In the genomic region with DNA sequence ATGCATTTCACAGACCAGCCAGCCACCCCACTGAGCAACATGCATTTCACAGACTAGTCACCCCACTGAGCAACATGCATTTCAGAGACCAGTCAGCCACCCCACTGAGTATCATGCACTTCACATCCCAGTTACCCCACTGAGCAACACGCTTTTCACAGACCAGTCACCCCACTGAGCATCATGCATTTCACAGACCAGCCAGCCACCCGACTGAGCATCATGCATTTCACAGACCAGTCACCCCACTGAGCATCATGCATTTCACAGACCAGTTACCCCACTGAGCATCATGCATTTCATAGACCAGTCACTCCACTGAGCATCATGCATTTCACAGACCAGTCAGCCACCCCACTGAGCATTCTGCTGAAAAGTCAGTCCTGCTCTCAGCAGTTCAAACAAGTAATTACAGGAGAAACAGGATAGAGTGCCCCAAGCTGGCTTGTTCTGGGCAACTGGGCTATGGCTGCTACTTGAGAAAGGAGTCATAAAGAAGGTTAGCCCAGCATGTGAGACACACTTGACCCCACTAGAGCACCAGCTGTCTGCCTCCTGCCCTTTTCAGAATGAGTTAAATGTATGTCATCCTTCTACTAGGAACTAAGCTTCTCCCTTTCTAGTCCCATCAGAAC, we compare ENCODE assay signal across 26 mouse cellular contexts.
DNase-seq lines count a peak whose midpoint lies in the region; ATAC-seq and TF ChIP-seq lines count a peak whose summit lies in the region.
"Had no signal": no experiment of that assay in that cellular context is flagged by ENCODE, and none has a peak within 500 bp of the region (broad histone marks: within the 10 kb centered on the region; RNA-seq: fewer than 3 reads in every experiment).

No protein-coding gene starts in this region.

- H3K9me3 ChIP-seq in kidney, embryonic 14.5 days (ENCODE audit: control insufficient read depth, low read length) = no peaks in the 10 kb centered on the region
- no peaks in the 10 kb centered on the region for H3K9me3 ChIP-seq in midbrain, embryonic 11.5 days (ENCODE audit: control insufficient read depth, low read length)
- H3K9me3 ChIP-seq in midbrain, embryonic 10.5 days (replicated peaks) = no peaks in the 10 kb centered on the region
- H3K9me3 ChIP-seq: heart, embryonic 13.5 days; limb, embryonic 12.5 days; liver, embryonic 12.5 days; stomach, embryonic 15.5 days had no signal

- H3K27me3 ChIP-seq in kidney, embryonic 14.5 days (ENCODE audit: control insufficient read depth, insufficient read depth, low read length) = no peaks in the 10 kb centered on the region
- no peaks in the 10 kb centered on the region for H3K27me3 ChIP-seq in midbrain, embryonic 11.5 days (ENCODE audit: control insufficient read depth, insufficient read depth, low read length)
- no peaks in the 10 kb centered on the region for H3K27me3 ChIP-seq in midbrain, embryonic 10.5 days (ENCODE audit: low read depth, poor library complexity, severe bottlenecking)
- H3K27me3 ChIP-seq in myocyte (ENCODE audit: control insufficient read depth, insufficient read depth, insufficient read length) = no peaks in the 10 kb centered on the region
- H3K27me3 ChIP-seq: heart, embryonic 13.5 days; limb, embryonic 12.5 days; liver, embryonic 12.5 days; stomach, embryonic 15.5 days had no signal

- no peak overlapping the region for H3K9ac ChIP-seq in kidney, embryonic 14.5 days (ENCODE audit: low read depth, low read length)
- no peak overlapping the region for H3K9ac ChIP-seq in midbrain, embryonic 11.5 days (ENCODE audit: low read length)
- H3K9ac ChIP-seq: forebrain, postnatal 0 days; heart, embryonic 13.5 days; hindbrain, embryonic 14.5 days; limb, embryonic 12.5 days; liver, embryonic 12.5 days; stomach, embryonic 15.5 days had no signal

- WGBS in kidney, embryonic 14.5 days = 69% methylated on average over 2 of the region's 2 CpGs
- WGBS in midbrain, embryonic 11.5 days = 45% methylated on average over 2 of the region's 2 CpGs
- WGBS in midbrain, embryonic 10.5 days = 84% methylated on average over 2 of the region's 2 CpGs

- no peak overlapping the region for H3K4me3 ChIP-seq in kidney, embryonic 14.5 days (ENCODE audit: low read length)
- H3K4me3 ChIP-seq in midbrain, embryonic 11.5 days (ENCODE audit: low read depth, low read length) = no peak overlapping the region
- H3K4me3 ChIP-seq in midbrain, embryonic 10.5 days = no peak overlapping the region
- H3K4me3 ChIP-seq in myocyte = no peak overlapping the region
- H3K4me3 ChIP-seq: heart, embryonic 13.5 days; limb, embryonic 12.5 days; liver, embryonic 12.5 days; stomach, embryonic 15.5 days had no signal

- H3ac ChIP-seq in myocyte (ENCODE audit: control insufficient read depth, insufficient read length) = no peak overlapping the region

- no peak for TF ChIP-seq POLR2A in myocyte (IDR thresholded peaks at IDR 0.05; ENCODE audit: insufficient read length, low read depth)

- no peaks in the 10 kb centered on the region for H3K36me3 ChIP-seq in kidney, embryonic 14.5 days (ENCODE audit: control insufficient read depth, insufficient read depth, low read length)
- no peaks in the 10 kb centered on the region for H3K36me3 ChIP-seq in midbrain, embryonic 11.5 days (ENCODE audit: control insufficient read depth, insufficient read depth, low read length)
- no peaks in the 10 kb centered on the region for H3K36me3 ChIP-seq in midbrain, embryonic 10.5 days
- no peaks in the 10 kb centered on the region for H3K36me3 ChIP-seq in myocyte (ENCODE audit: control insufficient read depth, insufficient read depth)
- H3K36me3 ChIP-seq: heart, embryonic 13.5 days; limb, embryonic 12.5 days; liver, embryonic 12.5 days; stomach, embryonic 15.5 days had no signal

- peak; percentile 81; the same call in 1 of the 2 replicates for ATAC-seq in kidney, embryonic 14.5 days (ENCODE audit: low FRiP score, low TSS enrichment)
- peak; percentile 27; the same call in 1 of the 2 replicates for ATAC-seq in midbrain, embryonic 11.5 days (ENCODE audit: low FRiP score)
- ATAC-seq: forebrain, postnatal 0 days; liver, embryonic 12.5 days had no signal

- no peak overlapping the region for H3K4me2 ChIP-seq in kidney, embryonic 14.5 days (replicated peaks; ENCODE audit: low read depth, low read length)
- H3K4me2 ChIP-seq in midbrain, embryonic 11.5 days = no peak overlapping the region
- H3K4me2 ChIP-seq in myocyte (ENCODE audit: low read depth) = no peak overlapping the region
- H3K4me2 ChIP-seq: heart, embryonic 13.5 days; hindbrain, embryonic 14.5 days; limb, embryonic 12.5 days; liver, embryonic 12.5 days; stomach, embryonic 15.5 days had no signal

- H3K79me2 ChIP-seq in myocyte (ENCODE audit: control insufficient read depth, insufficient read depth) = no peaks in the 10 kb centered on the region

- H3K4me1 ChIP-seq in kidney, embryonic 14.5 days (ENCODE audit: control insufficient read depth, insufficient read depth, low read length) = no peaks in the 10 kb centered on the region
- no peaks in the 10 kb centered on the region for H3K4me1 ChIP-seq in midbrain, embryonic 11.5 days (ENCODE audit: control insufficient read depth, insufficient read depth, low read length)
- no peaks in the 10 kb centered on the region for H3K4me1 ChIP-seq in midbrain, embryonic 10.5 days
- H3K4me1 ChIP-seq: limb, embryonic 12.5 days; liver, embryonic 12.5 days; stomach, embryonic 15.5 days had no signal

- H3K27ac ChIP-seq in kidney, embryonic 14.5 days (ENCODE audit: low read depth, low read length) = no peak overlapping the region
- H3K27ac ChIP-seq in midbrain, embryonic 11.5 days (ENCODE audit: low read depth, low read length) = no peak overlapping the region
- no peak overlapping the region for H3K27ac ChIP-seq in midbrain, embryonic 10.5 days (replicated peaks)
- H3K27ac ChIP-seq: heart, embryonic 13.5 days; hindbrain, embryonic 14.5 days; limb, embryonic 12.5 days; liver, embryonic 12.5 days; stomach, embryonic 15.5 days had no signal

- DNase-seq in embryo, embryonic 10.5 days (ENCODE audit: low spot score) = peak; percentile 6
- DNase-seq in embryo, embryonic 10 days (ENCODE audit: low spot score) = no peak
- DNase-seq in kidney, postnatal 14 days = no peak
- no peak for DNase-seq in midbrain, embryonic 11.5 days (ENCODE audit: low spot score, missing footprints)
- DNase-seq in midbrain, embryonic 10.5 days (ENCODE audit: low spot score) = no peak
- no peak for DNase-seq in frontal cortex, postnatal 25 days (ENCODE audit: low spot score in 2 of 2)
- DNase-seq: adrenal gland, postnatal 25 days; cerebellum, adult 11 months; cerebellum, adult 9-11 months; forebrain, postnatal 0 days; gastrocnemius, postnatal 25 days; heart, adult 18-20 months; heart, postnatal 14 days; kidney, adult 8-10 months; lung, adult 18-20 months; lung, postnatal 10 days; right cerebral cortex, adult 18-20 months; right cerebral cortex, postnatal 4 days; thymus, postnatal 25 days had no signal

TF ChIP-seq in myocyte, 11 proteins besides CTCF, POLR2A, EP300 and RAD21:
- TF ChIP-seq MYOG (IDR thresholded peaks at IDR 0.05; ENCODE audit: control insufficient read depth in 1 of 3, insufficient read depth in 1 of 3, insufficient read length in 2 of 3, low read depth in 2 of 3) (peak in 2 of 3 experiments; percentile 2 to 9), MAX (IDR thresholded peaks at IDR 0.05; ENCODE audit: low read depth) (no peak)
